Mouse (Mus musculus) bone marrow macrophage, adult 2 months (primary cell): ENCODE data around the gene Dnajc10.

Source experiments
- CTCF ChIP-seq: IDR thresholded peaks from 2 replicates; pipeline ENCODE4 v1.5.1; 2012; ENCODE audit warnings: low read depth, mild to moderate bottlenecking, low read length, moderate library complexity
- POLR2A ChIP-seq: IDR thresholded peaks from 2 replicates; pipeline ENCODE4 v1.6.1; 2012; ENCODE audit warnings: mild to moderate bottlenecking, low read depth, low read length, borderline replicate concordance

DNA sequence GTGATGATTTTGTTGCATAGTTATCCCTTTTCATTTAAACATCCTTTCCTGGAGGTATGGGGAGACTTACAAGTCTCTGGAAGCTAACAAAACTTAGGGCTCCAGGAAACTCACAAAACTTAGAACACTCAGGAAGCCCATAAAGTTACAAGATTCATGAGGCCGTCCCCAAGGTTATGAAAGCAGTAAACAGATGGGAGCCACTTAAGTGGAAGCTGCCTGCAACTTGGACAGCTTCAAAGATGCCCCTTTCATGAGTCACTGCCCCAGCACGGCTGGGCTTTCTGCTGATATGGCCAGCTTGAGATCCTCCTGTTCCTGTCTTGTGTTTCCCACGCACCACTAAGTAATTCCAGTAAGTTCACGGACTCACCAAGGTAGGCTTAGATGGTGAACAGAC is 69.2 kb downstream of the Dnajc10 start:
- TF ChIP-seq CTCF (no peak), POLR2A (no peak)
